Mouse (Mus musculus): ENCODE data around the gene Amn1. TPM values are rescaled to one million over a fixed set of nuclear protein-coding genes. Genes with fewer than 3 reads are reported as not detected.
A peak's percentile ranks its signal among the peaks of the same experiment; 100 is the strongest.

Amn1 gene
- polyA plus RNA-seq, 1 experiment from 2014 or later = 31.2 TPM

DNA sequence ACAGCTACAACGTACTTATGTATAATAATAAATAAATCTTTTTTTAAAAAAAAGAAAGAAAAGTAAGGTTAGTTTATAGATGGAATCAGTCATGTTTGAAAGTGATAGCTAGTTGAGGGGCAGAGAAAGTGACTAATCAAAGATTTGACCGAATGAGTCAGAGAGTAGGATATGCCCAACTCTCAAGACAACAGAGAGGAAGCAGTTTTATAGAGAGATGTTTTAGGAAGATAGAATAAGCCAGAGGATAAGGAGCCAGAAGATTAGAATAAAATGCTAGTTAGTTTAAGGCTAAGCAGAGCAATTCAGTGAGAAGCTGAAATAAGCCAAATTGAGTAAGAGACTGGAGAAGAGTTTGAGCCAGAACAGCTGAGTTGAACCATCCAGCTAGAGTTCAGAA, 36.4 kb downstream of the Amn1 start:
- peaks cover 18% of the 10 kb centered on the region for H3K4me1 ChIP-seq
- WGBS = 87% methylated on average over 2 of the region's 2 CpGs
- no peak overlapping the region for H3K27ac ChIP-seq
- H3K36me3 ChIP-seq = peaks cover 26% of the 10 kb centered on the region
- H3K4me3 ChIP-seq (replicated peaks) = no peak overlapping the region
- H3K4me2 ChIP-seq = no peak overlapping the region
- H3K9ac ChIP-seq = no peak overlapping the region
- no peaks in the 10 kb centered on the region for H3K27me3 ChIP-seq
- no peak for ATAC-seq (replicated peaks; ENCODE audit: low FRiP score)
- H3K9me3 ChIP-seq (replicated peaks) = no peaks in the 10 kb centered on the region

DNA sequence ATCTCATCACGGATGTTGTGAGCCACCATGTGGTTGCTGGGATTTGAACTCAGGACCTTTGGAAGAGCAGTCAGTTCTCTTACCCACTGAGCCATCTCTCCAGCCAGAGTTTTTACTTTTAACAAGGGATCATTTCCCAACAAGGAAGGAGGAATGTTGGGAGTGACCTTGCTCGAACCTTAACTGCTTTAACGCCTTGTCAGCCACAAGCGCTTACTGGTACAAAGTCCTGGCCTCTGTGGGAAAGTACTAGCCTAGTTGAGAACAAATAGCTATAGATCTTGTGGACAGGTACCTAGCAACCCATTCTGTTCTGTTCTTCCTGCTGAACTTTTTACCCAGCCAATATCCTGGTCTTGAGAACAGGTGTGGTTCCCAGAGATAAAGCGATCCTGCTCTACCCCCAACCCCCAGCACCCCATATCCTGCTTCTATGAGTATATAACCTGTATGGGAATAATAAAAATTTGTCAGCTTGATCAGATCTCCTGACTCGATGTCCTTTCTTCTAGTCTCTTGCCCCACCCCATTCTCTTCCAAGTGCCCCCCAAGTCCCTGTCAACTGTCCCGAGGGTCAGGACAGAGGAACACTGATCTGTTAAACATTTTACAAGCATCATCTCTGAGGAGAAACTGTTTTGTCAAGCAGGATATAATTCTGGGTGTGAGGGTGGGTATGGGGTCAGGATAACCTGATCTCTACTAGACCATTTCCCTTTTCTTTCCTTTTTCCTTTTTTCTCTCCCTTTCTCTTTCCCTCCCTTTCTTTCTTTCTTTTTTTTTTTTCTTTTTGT, 39.9 kb downstream of the Amn1 start:
- H3K27me3 ChIP-seq = no peaks in the 10 kb centered on the region
- no peak overlapping the region for H3K4me3 ChIP-seq (replicated peaks)
- H3K9me3 ChIP-seq (replicated peaks) = no peaks in the 10 kb centered on the region
- no peak overlapping the region for H3K9ac ChIP-seq
- peak; percentile 60; the same call in 1 of the 2 replicates for ATAC-seq (replicated peaks; ENCODE audit: low FRiP score)
- H3K4me1 ChIP-seq = 0 out of 2 replicates have a peak, but pooled peaks cover 3% of the 10 kb centered on the region
- no peak overlapping the region for H3K4me2 ChIP-seq
- H3K36me3 ChIP-seq = peaks cover 41% of the 10 kb centered on the region
- WGBS = 57% methylated on average over 7 of the region's 7 CpGs
- H3K27ac ChIP-seq = no peak overlapping the region; the same call in 1 of the 2 replicates

DNA sequence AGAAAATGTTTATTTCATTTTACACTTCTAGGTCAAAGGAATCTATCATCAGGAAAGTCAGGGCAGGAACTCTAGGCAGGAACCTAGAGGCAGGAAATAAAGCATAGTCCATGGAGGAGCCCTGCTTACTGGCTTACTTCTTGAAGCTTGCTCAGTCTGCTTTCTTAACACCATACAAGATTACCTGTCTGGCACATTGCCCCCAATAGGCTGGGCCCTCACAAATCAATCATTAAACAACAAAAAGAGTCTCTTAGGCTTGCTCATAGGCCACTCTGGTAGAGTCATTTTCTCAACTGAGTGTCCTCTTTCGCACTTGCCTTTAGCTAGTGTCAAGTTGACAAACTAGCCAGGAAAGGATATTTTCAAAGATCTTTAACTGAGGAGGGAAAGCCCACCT, 43.4 kb downstream of the Amn1 start:
- WGBS = 100% methylated on average over 1 of the region's 1 CpGs
- H3K27ac ChIP-seq = no peak overlapping the region

DNA sequence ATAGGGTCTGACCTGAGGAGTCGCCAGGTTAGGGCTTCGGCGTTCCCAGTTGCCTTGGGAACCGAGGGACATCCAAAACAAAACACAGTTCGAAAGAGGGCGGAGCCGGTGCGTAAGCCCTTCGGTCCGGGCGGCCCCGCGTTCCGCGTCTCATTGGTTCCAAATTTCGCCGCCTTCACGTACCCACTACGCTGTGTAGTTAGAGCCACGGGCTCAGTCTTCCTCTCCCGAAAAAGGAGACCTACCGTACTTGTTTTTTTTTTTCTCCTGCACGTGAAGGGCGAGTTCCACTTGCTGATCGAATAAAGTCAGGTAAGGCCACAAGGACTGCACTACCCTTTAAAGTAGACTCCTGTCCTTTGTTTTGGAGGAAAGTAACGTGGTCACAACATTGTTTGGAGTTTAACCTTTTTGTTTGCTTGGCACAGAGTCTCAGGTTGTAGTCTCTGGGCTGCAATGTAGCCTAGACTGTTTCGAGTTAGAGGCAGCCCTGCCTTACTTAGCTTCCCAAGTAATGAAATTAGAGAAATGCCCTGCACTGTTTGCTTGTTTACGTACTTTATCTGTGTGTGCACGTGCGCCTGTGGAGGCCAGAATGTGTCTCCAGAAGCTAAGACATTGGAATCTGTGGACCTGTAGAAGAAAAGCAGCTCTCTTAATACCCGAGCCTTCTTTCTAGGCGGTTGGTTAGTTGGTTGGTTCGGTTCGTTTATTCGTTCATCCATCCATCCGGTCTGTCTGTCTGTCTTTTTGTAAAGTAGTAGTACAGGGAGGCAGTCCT, 46.9 kb downstream of the Amn1 start:
- no peaks in the 10 kb centered on the region for H3K9me3 ChIP-seq (replicated peaks)
- H3K27ac ChIP-seq = peak overlapping the region; percentile 78
- peak overlapping the region; percentile 72 for H3K4me2 ChIP-seq
- peaks cover 14% of the 10 kb centered on the region for H3K4me1 ChIP-seq
- peak overlapping the region; percentile 58 for H3K4me3 ChIP-seq (replicated peaks)
- 3% methylated on average over 36 of the region's 36 CpGs for WGBS
- peak; percentile 97 for ATAC-seq (replicated peaks; ENCODE audit: low FRiP score)
- no peaks in the 10 kb centered on the region for H3K27me3 ChIP-seq
- peak overlapping the region; percentile 60 for H3K9ac ChIP-seq
- H3K36me3 ChIP-seq = peaks cover 21% of the 10 kb centered on the region

More for the DNA sequence above, 43.4 kb downstream of the Amn1 start:
- Histone ChIP-seq H3K4me2 (no peak overlapping the region), H3K4me1 (peaks cover 17% of the 10 kb centered on the region), H3K36me3 (peaks cover 28% of the 10 kb centered on the region), H3K9me3 (replicated peaks) (no peaks in the 10 kb centered on the region), H3K9ac (no peak overlapping the region), H3K4me3 (replicated peaks) (no peak overlapping the region), H3K27me3 (no peaks in the 10 kb centered on the region)
- ATAC-seq (replicated peaks; ENCODE audit: low FRiP score) = no peak

DNA sequence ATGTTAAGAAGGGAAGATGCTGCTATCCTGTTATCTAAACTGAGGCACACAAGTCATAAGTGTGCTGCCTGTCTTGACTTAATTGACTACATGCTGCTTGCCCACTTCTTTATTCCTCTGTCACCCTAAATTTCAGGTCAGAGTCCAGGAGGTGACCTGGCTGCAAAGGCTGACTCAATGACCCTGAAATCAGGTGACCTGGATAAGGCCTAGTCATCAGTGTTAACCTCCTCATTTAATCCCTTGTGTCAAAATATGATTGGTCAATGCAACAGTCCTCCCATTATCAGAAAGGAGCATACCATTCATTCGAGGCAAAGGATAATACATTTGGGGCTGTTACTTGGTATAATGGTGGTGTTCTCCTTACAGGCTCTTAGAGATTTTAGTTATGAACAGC, 49.0 kb downstream of the Amn1 start, which contains the start of gene Etfbkmt:
Etfbkmt (plus strand) TSS at position 379 of the 400 bp plus-strand sequence.
- H3K9me3 ChIP-seq (replicated peaks) = no peaks in the 10 kb centered on the region
- H3K27ac ChIP-seq = no peak within 1 kb of the TSS
- no peaks in the 10 kb centered on the region for H3K27me3 ChIP-seq
- H3K4me3 ChIP-seq (replicated peaks) = no peak within 1 kb of the TSS
- H3K4me2 ChIP-seq = no peak within 1 kb of the TSS
- H3K36me3 ChIP-seq = peaks cover 6% of the 10 kb centered on the region
- WGBS = 80% methylated on average over 1 of the region's 1 CpGs
- peaks cover 26% of the 10 kb centered on the region for H3K4me1 ChIP-seq
- no peak for ATAC-seq (replicated peaks; ENCODE audit: low FRiP score)
- H3K9ac ChIP-seq = no peak within 1 kb of the TSS

DNA sequence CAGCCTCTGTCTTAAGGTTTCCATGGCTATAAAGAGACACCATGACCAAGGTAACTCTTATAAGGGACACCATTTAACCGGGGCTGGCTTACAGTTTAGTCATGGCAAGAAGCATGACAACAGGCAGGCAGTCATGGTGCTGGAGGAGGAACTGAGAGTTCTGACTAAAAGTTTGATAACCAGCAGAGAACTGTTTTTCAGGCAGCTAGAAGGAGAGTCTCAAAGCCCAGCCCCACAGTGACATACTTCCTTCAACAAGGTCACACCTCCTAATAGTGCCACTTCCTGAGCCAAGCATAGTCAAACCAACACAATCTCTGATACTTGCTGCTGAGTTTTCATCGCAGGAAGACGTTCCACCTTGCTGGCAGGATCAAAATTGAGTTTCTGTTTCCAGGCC, 49.5 kb downstream of the Amn1 start:
- ATAC-seq (replicated peaks; ENCODE audit: low FRiP score) = no peak
- H3K4me1 ChIP-seq = peaks cover 30% of the 10 kb centered on the region
- H3K4me3 ChIP-seq (replicated peaks) = no peak overlapping the region
- no peak overlapping the region for H3K27ac ChIP-seq
- H3K9me3 ChIP-seq (replicated peaks) = no peaks in the 10 kb centered on the region
- H3K9ac ChIP-seq = no peak overlapping the region
- no peaks in the 10 kb centered on the region for H3K27me3 ChIP-seq
- H3K36me3 ChIP-seq = peaks cover under 1% of the 10 kb centered on the region
- WGBS = 84% methylated on average over 3 of the region's 3 CpGs
- no peak overlapping the region for H3K4me2 ChIP-seq

DNA sequence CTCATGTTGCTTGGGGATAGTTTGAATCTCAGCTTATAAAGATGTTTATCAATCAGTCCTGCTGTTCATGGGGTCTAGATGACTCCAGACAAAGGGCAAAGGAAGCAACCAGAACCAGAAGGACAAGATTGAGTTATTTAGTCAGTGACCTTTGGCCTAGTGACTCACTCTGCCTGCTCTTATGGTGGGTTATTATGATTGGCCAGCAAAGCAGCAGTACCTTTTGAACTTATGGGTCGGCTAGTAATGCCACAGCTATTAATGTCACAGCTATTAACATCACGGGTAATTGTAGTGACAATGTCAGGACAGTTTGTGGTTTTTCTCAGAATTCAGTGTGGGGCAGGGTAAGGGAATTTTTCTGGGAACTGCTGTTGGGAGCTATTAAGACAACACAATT, 50.6 kb downstream of the Amn1 start:
- 38% methylated on average over 2 of the region's 2 CpGs for WGBS
- no peak overlapping the region for H3K4me2 ChIP-seq
- no peak overlapping the region for H3K27ac ChIP-seq
- ATAC-seq (replicated peaks; ENCODE audit: low FRiP score) = no peak
- H3K9me3 ChIP-seq (replicated peaks) = no peaks in the 10 kb centered on the region
- H3K36me3 ChIP-seq = no peaks in the 10 kb centered on the region
- H3K4me1 ChIP-seq = peaks cover 36% of the 10 kb centered on the region
- H3K27me3 ChIP-seq = no peaks in the 10 kb centered on the region
- no peak overlapping the region for H3K9ac ChIP-seq
- no peak overlapping the region for H3K4me3 ChIP-seq (replicated peaks)

DNA sequence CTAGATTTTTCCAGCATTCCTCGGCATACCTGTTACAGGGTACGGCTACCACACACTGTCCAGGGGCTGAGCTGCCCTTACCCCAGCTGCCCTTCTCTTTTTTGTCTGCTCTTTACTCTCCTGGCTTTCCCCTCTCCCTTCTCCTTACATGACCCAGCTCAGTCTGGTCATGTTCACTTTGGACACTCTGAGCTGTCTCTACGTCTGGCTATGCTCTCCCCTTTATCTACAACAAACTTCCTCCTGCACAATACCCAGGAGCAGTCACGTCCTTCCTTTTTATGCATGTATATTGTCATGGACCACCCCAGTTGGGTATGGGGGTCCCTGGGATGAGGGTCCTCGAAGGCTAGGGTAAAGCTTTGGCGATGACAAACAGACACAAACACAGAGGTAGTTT, 52.9 kb downstream of the Amn1 start:
- Histone ChIP-seq H3K27me3 (no peaks in the 10 kb centered on the region), H3K4me1 (peaks cover 22% of the 10 kb centered on the region), H3K9me3 (replicated peaks) (no peaks in the 10 kb centered on the region), H3K27ac (no peak overlapping the region), H3K9ac (no peak overlapping the region), H3K36me3 (no peaks in the 10 kb centered on the region), H3K4me2 (no peak overlapping the region), H3K4me3 (replicated peaks) (no peak overlapping the region)
- 74% methylated on average over 6 of the region's 6 CpGs for WGBS
- no peak for ATAC-seq (replicated peaks; ENCODE audit: low FRiP score)

DNA sequence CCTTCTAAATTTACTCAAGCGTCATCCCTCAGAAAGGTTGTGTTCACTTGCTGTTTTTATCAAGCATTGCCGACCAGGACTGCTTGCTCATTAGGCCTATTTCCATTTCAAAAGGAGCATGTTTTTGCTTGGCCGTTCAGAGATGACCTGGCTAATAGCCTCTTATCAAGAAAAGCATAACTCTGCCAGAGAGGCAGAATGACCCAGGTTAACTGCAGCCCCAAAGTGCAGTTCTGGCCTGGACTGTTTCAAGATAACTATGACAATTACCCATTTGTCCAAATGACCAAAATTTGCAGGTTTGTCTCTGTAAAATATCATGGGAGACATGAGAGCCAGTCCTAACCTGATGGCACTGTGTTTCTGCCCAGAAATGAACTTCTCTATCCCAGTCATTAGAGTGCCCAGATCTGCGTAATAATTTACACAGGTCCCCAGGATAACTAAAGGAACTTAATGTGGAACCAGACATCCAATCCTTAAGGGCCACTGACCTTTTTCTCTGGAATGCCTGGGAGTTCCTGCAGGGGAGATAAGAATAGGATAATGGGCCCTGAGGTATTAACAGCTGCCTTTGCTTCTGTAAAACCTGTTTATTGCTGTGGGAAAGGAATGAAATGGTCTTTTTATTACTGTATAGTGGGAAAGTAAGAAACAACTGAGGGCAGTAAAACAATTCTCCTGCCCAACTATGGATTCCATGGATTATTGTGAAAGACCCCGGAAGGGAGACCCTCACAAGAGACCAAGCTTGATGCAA, 53.9 kb downstream of the Amn1 start:
- ATAC-seq (replicated peaks; ENCODE audit: low FRiP score) = 0 out of 2 replicates have a peak, but pooled peaks have one; percentile 41
- 15% methylated on average over 5 of the region's 5 CpGs for WGBS
- peak overlapping the region; percentile 66 for H3K27ac ChIP-seq
- H3K9me3 ChIP-seq (replicated peaks) = no peaks in the 10 kb centered on the region
- H3K27me3 ChIP-seq = no peaks in the 10 kb centered on the region
- no peak overlapping the region for H3K9ac ChIP-seq
- peaks cover 22% of the 10 kb centered on the region for H3K4me1 ChIP-seq
- no peak overlapping the region for H3K4me3 ChIP-seq (replicated peaks)
- H3K4me2 ChIP-seq = no peak overlapping the region
- no peaks in the 10 kb centered on the region for H3K36me3 ChIP-seq

DNA sequence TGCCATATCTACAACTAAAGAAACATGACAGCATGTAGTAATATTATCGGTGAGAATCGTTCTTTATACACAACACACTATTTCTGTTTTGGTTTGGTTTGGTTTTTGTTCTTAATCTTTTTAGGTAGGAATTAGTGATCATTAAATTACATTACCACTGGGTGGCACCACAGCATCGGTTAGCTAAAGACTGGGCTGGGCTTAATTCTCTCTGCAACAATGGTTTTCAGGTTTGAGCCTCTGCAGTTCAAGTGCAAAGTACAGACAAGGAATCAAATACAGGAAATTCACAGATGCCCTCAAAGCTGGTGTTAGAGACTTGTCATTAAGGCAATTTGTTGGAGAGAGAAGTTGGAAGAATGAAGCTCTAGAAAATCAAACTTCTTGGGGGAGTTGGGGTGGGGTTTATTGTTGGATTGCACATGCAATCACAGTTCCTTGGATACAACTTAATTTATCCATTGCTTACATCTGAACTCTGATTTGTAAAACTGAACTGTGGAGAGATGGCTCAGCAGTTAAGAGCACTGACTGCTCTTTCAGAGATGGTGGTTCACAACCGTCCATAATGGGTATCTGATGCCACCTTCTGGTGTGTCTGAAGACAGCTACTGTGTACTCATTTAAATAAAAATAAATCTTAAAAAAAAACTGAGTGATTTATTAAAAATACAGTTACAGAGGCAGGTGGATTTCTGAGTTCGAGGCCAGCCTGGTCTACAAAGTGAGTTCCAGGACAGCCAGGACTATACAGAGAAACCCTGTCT, 56.0 kb downstream of the Amn1 start:
- Histone ChIP-seq H3K4me3 (replicated peaks) (no peak overlapping the region), H3K4me2 (no peak overlapping the region), H3K27ac (no peak overlapping the region), H3K4me1 (peaks cover 22% of the 10 kb centered on the region), H3K36me3 (no peaks in the 10 kb centered on the region), H3K9ac (no peak overlapping the region), H3K27me3 (no peaks in the 10 kb centered on the region), H3K9me3 (replicated peaks) (no peaks in the 10 kb centered on the region)
- WGBS = 26% methylated on average over 5 of the region's 5 CpGs
- ATAC-seq (replicated peaks; ENCODE audit: low FRiP score) = peak; percentile 52; the same call in 1 of the 2 replicates

DNA sequence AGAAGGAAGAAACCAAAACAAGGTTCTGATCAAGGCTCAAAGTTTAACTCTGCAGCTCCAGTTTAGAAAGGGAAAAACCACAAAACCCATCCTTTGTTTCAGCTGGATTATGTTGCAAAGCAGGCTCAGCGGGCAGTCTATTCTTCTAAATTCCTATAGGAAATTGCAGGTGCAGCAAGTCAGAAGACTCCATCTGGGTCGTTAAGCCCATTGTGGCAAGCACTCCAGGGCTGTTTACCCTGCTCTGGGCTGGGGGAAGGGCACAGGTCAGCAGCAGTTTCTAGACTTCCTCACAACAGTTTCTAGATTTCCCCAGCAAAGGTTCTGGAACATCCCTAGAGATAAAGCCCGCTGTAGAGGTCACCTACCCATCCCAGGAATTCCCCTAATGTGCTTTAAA, 57.4 kb downstream of the Amn1 start:
- Histone ChIP-seq H3K4me2 (no peak overlapping the region), H3K4me1 (peaks cover 22% of the 10 kb centered on the region), H3K4me3 (replicated peaks) (no peak overlapping the region), H3K9me3 (replicated peaks) (no peaks in the 10 kb centered on the region), H3K27me3 (no peaks in the 10 kb centered on the region), H3K36me3 (no peaks in the 10 kb centered on the region), H3K27ac (no peak overlapping the region), H3K9ac (no peak overlapping the region)
- WGBS = 29% methylated on average over 3 of the region's 3 CpGs
- no peak for ATAC-seq (replicated peaks; ENCODE audit: low FRiP score)
